Mouse (Mus musculus) CD4-positive helper T cell, adult 2 months (primary cell): ENCODE results near the gene Vash2.
"Not testable (repeated sequence)": the region's sequence is repeated elsewhere in the genome, so short reads cannot be mapped to it uniquely, and the experiment has no call there.

ENCODE experiments used
- DNase-seq: peaks from one replicate; pipeline ENCODE4 v3.0.0-alpha.2; 2012; ENCODE audit warnings: low read depth, missing footprints, low spot score

The Vash2 gene

DNA sequence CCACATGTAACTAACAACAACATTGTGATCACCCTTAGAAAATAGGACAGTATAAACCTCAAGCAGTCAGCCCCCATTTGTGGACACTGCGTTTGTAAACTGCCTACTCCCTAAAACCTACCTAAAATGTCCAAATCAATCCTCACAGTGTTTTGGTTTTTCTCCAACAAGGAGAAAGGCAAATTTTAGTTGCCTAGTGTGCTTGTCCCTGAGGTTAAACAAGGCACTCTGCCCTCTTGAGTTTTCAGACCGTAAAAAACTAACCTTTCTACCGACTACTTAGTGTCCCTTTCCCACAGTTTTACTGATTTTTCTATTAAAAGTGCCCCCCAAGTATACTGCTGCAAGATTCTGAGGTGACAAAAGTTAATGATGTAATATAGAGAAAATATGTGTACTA lies 51.8 kb downstream of the Vash2 start:
- no peak for DNase-seq

DNA sequence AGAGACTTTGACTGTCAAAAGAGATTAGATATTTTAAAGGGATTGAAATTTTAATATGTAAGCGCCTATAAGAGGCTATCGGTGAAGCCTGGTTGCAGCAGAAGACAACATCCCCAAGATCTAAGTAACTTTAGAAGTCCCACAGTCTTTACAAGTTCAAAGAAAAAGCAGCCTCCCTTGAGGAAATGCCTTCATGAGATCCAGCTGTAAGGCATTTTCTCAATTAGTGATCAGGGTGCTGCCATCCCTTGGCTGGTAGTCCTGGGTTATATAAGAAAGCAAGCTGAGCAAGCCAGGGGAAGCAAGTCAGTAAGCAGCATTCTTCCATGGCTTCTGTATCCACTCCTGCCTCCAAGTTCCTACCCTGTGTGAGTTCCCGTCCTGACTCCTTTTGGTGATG lies 54.3 kb downstream of the Vash2 start, which contains the start of gene Angel2:
Gene Angel2, plus strand, starts transcription at position 301 of the 400 bp plus-strand sequence.
- DNase-seq: not testable (repeated sequence)

DNA sequence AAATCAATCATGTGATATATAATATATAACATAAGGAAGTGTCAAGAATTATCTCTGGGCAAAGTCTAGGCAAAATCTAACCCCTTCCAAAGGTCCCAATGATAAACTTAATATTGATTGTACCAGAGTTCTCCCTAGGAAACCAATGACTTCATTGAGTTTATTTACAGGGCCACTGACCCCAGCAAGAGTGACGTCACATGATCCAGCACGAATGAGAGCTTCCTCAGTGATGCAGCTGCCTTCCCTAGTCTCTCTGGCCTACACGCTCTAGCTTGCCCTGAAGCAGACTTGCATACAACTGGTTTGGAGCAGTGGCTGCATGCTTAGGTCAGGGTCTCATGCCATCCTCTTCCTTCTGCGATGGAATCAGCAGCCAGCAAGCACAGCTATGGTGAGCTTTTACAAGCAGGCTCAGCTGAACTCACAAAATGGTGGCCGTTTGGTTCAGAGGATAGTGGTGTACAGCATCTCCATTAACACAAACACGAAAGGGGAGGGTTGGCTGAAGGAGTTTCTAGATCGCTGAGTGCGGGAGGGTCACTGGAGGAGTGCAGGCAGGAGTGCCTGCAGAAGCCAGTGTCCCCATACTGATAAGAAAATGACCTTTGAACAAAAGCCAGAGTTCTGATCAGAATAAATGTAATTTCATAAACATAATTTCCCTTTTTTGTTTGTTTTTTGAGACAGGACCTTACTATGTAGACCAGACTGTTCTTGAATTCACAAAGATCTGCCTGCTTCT lies 59.2 kb downstream of the Vash2 start:
- DNase-seq: no peak

DNA sequence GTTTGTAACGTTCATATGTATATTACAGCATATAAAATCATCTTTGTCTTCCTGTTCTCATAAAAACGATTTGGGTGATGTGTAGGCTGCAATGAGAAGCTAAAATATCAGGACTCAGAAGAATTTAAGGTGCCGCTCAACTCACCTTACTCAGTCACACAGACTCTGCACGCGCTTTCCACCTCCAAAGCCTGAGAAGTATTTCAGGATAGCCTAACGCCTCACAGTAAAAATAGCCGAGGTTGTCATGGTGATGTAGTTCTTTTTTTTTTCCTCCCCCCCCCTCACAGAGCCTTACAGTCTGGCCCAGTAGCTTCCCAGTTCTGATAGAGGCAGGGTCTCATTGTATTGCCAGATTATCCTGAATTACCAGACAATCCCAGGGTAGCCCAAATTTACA lies 60.2 kb downstream of the Vash2 start:
- DNase-seq: no peak

DNA sequence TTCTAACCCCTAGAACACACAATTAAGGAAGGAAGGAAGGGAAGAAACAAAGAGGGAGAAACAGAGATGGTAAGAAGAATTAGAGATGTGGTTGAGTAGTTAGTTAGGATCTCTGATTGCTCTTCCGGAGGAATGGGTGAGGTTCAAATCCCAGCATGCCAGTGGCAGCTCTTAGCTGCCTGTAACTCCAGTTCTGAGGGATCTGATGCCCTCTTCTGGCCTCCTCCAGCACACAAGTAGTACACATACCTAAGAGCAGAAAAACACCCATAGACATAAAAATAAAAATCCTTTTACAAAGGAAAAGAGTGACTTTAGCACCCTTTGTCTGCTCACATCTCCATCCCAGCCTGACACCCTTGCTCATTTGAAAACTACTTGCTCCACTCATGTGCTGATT lies 66.5 kb downstream of the Vash2 start:
- no peak for DNase-seq

DNA sequence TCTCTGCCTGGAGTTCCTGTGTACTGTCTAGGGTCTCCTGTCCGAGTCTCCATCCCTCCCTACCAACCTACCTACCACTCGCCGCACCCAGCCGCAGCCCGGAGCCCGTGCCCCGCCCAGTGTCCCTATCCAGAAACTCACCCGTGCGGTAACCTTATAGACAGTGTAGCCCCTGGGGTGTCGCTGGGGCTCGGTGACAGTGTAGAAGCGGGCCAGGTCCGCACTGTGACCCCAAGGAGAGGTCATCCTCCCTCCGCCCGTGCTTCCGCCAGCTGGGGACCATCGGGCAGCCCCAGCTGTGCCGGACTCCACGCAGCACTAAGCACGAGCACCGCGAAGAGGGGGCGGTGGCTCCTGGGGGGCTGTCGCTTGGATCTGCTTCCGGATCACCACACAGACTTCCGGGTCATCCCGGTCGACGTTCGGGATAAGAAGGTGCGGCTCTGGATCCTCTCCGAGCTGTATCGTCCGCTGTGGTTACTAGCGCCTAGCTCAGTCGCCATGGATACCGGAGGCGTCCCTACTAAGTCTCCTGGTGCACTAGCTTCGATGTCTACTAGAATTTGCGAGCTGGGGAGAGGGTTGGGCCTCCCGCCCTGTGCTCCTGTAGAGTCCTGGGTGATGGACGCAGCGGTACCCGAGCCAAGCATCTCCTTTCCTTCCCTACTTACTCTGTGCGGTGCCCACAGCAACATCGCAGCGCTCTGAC lies 67.5 kb downstream of the Vash2 start, which contains the start of gene Rps6kc1:
Gene Rps6kc1, minus strand, starts transcription at position 356 of the 709 bp plus-strand sequence.
- peak; percentile 70 for DNase-seq

DNA sequence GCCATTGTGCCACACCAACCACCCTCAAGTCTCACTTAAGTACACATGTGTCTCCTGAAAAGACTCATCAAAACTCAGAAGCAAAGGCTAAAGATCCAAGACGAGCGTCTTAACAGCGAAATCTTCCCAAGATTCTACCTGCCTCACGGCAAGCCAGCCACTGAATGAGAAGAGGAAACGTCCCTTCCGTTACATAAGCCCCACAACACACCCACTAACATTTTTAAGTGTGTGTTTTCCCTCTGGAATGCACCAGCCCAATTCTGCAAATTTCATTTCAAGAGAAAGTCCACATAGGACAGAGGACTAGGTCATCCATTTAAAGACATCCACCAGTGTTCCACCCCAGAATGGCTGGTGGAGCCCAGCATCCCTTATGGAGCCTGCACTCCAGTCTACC lies 68.3 kb downstream of the Vash2 start:
- DNase-seq: no peak

DNA sequence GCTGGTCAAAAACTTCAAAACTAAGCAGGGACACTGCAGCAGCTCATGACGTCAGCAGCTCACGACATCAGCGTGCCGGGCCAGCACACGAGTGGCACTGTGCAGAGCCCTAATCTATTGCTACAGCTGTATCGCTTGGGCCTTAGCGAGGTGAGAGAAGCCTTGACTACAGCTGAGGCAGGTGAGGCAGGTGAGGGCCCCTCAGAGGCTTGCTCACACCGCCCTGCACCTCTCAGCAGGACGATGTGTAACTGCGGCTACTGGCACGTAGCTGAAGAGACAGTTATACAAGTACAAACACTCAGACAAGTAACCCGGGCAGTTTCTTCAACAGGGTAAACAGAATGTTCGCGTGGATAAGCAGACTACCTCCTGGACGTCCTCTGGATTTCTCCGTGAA lies 74.4 kb downstream of the Vash2 start:
- no peak for DNase-seq

DNA sequence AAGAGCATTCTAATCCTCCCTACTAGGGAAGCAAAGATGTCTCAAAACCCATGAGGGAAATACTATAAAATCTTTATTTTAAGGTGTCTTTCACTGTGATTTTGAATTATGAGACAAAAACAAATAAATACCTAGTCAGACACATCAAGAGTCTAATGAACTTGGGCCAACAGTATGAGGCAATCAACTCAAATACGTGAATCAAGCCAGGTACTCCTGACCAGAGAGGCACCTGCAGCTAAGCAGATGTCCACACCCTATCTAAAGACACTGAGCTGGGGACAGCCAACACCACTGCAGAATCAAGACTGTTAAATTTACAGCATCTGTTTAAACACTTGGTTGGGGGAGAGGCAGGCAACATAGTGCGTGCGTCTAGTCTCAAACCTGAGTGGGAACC lies 75.0 kb downstream of the Vash2 start:
- no peak for DNase-seq

DNA sequence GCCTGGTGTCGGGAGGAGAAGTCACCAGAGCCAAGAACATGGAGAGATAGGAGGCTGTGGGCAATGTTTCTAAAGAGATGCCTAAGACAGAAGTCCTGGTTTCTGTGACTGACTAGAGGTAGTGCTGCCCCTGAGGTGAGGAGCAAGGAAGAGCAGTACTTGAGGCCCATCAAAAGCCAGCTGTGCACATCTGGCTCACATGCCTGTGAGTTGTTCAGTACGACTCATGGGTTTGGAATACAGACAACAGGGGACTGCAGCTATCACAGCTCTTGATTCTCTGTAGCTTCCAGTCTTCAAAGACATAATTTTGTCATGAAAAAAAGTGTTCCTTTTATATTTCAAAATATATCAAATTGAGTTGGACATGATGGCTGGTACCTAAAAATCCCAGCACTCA lies 78.0 kb downstream of the Vash2 start:
- no peak for DNase-seq

DNA sequence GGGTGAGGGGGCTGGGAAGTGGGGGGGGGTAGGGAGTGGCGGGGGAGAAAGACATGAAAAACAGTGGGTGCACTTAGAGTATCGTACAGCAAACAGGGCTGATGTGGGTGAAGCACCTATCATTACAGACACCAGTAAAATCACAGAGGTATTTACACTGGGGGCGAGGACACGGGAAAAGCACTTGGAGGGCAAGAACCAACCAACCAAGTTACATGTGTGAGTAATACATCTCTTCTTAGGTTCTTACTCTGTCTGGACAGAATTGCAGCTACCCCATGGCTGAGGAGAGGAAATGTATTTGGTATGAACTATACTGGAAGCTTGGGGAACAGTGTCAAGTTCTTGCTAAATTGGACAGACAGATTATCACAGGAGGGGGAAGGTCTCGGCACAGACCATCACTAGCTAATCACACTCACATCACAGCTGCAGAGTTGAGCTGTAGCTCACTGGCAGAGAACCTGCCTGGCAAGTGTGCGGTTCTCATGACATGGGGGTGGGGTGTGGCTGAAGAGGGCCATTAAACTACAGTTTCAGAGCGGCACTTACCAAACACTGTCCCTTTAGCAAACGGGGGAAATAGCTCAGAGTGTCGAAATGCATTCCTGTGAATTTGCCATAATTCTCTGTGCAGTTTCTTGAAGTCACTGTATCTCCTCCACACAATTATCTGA lies 80.1 kb downstream of the Vash2 start:
- no peak for DNase-seq

DNA sequence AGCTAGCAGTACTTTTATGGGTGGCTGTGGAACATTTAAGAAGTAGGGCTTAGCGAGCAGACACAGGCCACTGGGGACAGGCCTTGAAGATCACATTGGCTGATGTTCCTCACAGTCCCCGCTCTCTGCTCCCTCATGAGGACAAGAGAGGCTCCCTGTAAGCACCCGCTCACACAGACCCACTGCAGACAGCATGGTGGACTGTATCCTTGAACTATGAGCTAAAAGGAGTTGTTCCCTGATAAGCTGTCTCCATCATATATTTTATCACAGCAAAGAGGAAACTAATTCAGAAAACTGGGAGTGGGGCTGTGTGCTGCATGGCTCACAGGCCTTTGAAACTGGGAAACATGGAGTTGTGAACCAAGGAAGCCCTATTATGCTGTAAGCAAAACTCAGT lies 80.9 kb downstream of the Vash2 start:
- no peak for DNase-seq
